Comparison of ENCODE assay signal across 29 mouse cellular contexts in genomic region chr10:87046469-87046868, GRCm38 (mm10). TPM values are rescaled to one million over a fixed set of nuclear protein-coding genes. Genes with fewer than 3 reads are reported as not detected.
A peak's percentile ranks its signal among the peaks of the same experiment; 100 is the strongest.
DNase-seq lines count a peak whose midpoint lies in the region; ATAC-seq and TF ChIP-seq lines count a peak whose summit lies in the region.
"Had no signal": no experiment of that assay in that cellular context is flagged by ENCODE, and none has a peak within 500 bp of the region (broad histone marks: within the 10 kb centered on the region; RNA-seq: fewer than 3 reads in every experiment).

No protein-coding gene starts in this region.

- no peak overlapping the region for H3K4me3 ChIP-seq in heart, embryonic 12.5 days
- no peak overlapping the region for H3K4me3 ChIP-seq in neural tube, embryonic 11.5 days (ENCODE audit: low read depth, low read length)
- H3K4me3 ChIP-seq in forebrain, postnatal 0 days (ENCODE audit: low read depth, low read length) = no peak overlapping the region
- H3K4me3 ChIP-seq in lung, postnatal 0 days (ENCODE audit: low read depth, low read length) = no peak overlapping the region
- H3K4me3 ChIP-seq: embryonic facial prominence, embryonic 15.5 days; heart, embryonic 13.5 days; limb, embryonic 13.5 days; liver, embryonic 13.5 days; lung, embryonic 15.5 days; neural tube, embryonic 15.5 days; stomach, embryonic 15.5 days had no signal

- no peaks in the 10 kb centered on the region for H3K36me3 ChIP-seq in heart, embryonic 12.5 days
- H3K36me3 ChIP-seq in neural tube, embryonic 11.5 days (ENCODE audit: control insufficient read depth, insufficient read depth, low read length) = no peaks in the 10 kb centered on the region
- H3K36me3 ChIP-seq in forebrain, postnatal 0 days (ENCODE audit: insufficient read depth) = no peaks in the 10 kb centered on the region
- no peaks in the 10 kb centered on the region for H3K36me3 ChIP-seq in lung, postnatal 0 days (ENCODE audit: insufficient read depth, low read length)
- H3K36me3 ChIP-seq: embryonic facial prominence, embryonic 15.5 days; heart, embryonic 13.5 days; limb, embryonic 13.5 days; liver, embryonic 13.5 days; lung, embryonic 15.5 days; neural tube, embryonic 15.5 days; stomach, embryonic 15.5 days had no signal

- peak; percentile 48 for DNase-seq in heart, adult 11 months
- DNase-seq in neural tube, embryonic 11.5 days (ENCODE audit: low spot score) = peak; percentile 19
- no peak for DNase-seq in neural tube, embryonic 10.5 days (ENCODE audit: extremely low spot score, low spot score)
- no peak for DNase-seq in forebrain, postnatal 0 days
- no peak for DNase-seq in thymus, postnatal 25 days
- no peak for DNase-seq in lung, postnatal 0 days (ENCODE audit: low spot score)
- DNase-seq in lung, postnatal 10 days = no peak
- DNase-seq: adrenal gland, adult 2 months; cerebellum, adult 9-11 months; gastrocnemius, postnatal 36 days; kidney, adult 18-20 months; liver, embryonic 13.5 days; right cerebral cortex, postnatal 14 days; thymus, adult 18-20 months had no signal

- H3K27me3 ChIP-seq in heart, embryonic 12.5 days (replicated peaks) = peaks cover 22% of the 10 kb centered on the region
- no peaks in the 10 kb centered on the region for H3K27me3 ChIP-seq in neural tube, embryonic 11.5 days (ENCODE audit: control insufficient read depth, insufficient read depth, low read length)
- H3K27me3 ChIP-seq in forebrain, postnatal 0 days (ENCODE audit: insufficient read depth, low read length) = no peaks in the 10 kb centered on the region
- no peaks in the 10 kb centered on the region for H3K27me3 ChIP-seq in lung, postnatal 0 days (replicated peaks; ENCODE audit: insufficient read depth, low read length)
- H3K27me3 ChIP-seq: embryonic facial prominence, embryonic 15.5 days; liver, embryonic 13.5 days; lung, embryonic 15.5 days; neural tube, embryonic 15.5 days; stomach, embryonic 15.5 days had no signal

- H3K27ac ChIP-seq in heart, embryonic 12.5 days (ENCODE audit: poor library complexity, severe bottlenecking) = no peak overlapping the region
- H3K27ac ChIP-seq in neural tube, embryonic 11.5 days (ENCODE audit: low read depth, low read length) = no peak overlapping the region
- H3K27ac ChIP-seq in forebrain, postnatal 0 days (ENCODE audit: low read depth, low read length) = no peak overlapping the region
- H3K27ac ChIP-seq in lung, postnatal 0 days (ENCODE audit: low read length) = no peak overlapping the region
- H3K27ac ChIP-seq: embryonic facial prominence, embryonic 15.5 days; hindbrain, postnatal 0 days; kidney, postnatal 0 days; limb, embryonic 13.5 days; liver, embryonic 13.5 days; lung, embryonic 15.5 days; neural tube, embryonic 15.5 days; stomach, embryonic 15.5 days had no signal

- no peak overlapping the region for H3K9ac ChIP-seq in heart, embryonic 12.5 days
- H3K9ac ChIP-seq in neural tube, embryonic 11.5 days (ENCODE audit: low read length) = no peak overlapping the region
- H3K9ac ChIP-seq in forebrain, postnatal 0 days = no peak overlapping the region
- no peak overlapping the region for H3K9ac ChIP-seq in lung, postnatal 0 days (replicated peaks; ENCODE audit: low read depth)
- H3K9ac ChIP-seq: embryonic facial prominence, embryonic 15.5 days; heart, embryonic 13.5 days; limb, embryonic 13.5 days; liver, embryonic 13.5 days; lung, embryonic 15.5 days; neural tube, embryonic 15.5 days; stomach, embryonic 15.5 days had no signal

- no peak overlapping the region for H3K4me2 ChIP-seq in heart, embryonic 12.5 days
- no peak overlapping the region for H3K4me2 ChIP-seq in neural tube, embryonic 11.5 days (ENCODE audit: low read depth)
- no peak overlapping the region for H3K4me2 ChIP-seq in forebrain, postnatal 0 days (ENCODE audit: low read depth)
- no peak overlapping the region for H3K4me2 ChIP-seq in lung, postnatal 0 days (replicated peaks; ENCODE audit: low read depth, low read length)
- H3K4me2 ChIP-seq: embryonic facial prominence, embryonic 15.5 days; heart, embryonic 13.5 days; limb, embryonic 13.5 days; liver, embryonic 13.5 days; lung, embryonic 15.5 days; neural tube, embryonic 15.5 days; stomach, embryonic 15.5 days had no signal

- ATAC-seq in heart, embryonic 12.5 days (ENCODE audit: insufficient number of reproducible peaks, low FRiP score) = no peak
- ATAC-seq in neural tube, embryonic 11.5 days (ENCODE audit: insufficient read depth, low FRiP score, low TSS enrichment) = peak; percentile 65; the same call in 1 of the 2 replicates
- peak; percentile 18; the same call in 1 of the 2 replicates for ATAC-seq in forebrain, postnatal 0 days
- no peak for ATAC-seq in lung, postnatal 0 days
- ATAC-seq: hindbrain, postnatal 0 days had no signal

- H3K9me3 ChIP-seq in heart, embryonic 12.5 days (replicated peaks) = no peaks in the 10 kb centered on the region
- no peaks in the 10 kb centered on the region for H3K9me3 ChIP-seq in neural tube, embryonic 11.5 days (ENCODE audit: control insufficient read depth, low read length)
- no peaks in the 10 kb centered on the region for H3K9me3 ChIP-seq in forebrain, postnatal 0 days (ENCODE audit: low read length)
- no peaks in the 10 kb centered on the region for H3K9me3 ChIP-seq in lung, postnatal 0 days (ENCODE audit: low read length)
- H3K9me3 ChIP-seq: embryonic facial prominence, embryonic 15.5 days; heart, embryonic 13.5 days; limb, embryonic 13.5 days; liver, embryonic 13.5 days; lung, embryonic 15.5 days; neural tube, embryonic 15.5 days; stomach, embryonic 15.5 days had no signal

- WGBS in heart, embryonic 12.5 days = 34% methylated on average over 6 of the region's 6 CpGs
- WGBS in neural tube, embryonic 11.5 days = 15% methylated on average over 6 of the region's 6 CpGs
- 10% methylated on average over 6 of the region's 6 CpGs for WGBS in forebrain, postnatal 0 days
- 48% methylated on average over 6 of the region's 6 CpGs for WGBS in lung, postnatal 0 days

- TF ChIP-seq CTCF in forebrain, postnatal 0 days (IDR thresholded peaks at IDR 0.05; ENCODE audit: low read depth) = no peak
- TF ChIP-seq CTCF in lung, postnatal 0 days (IDR thresholded peaks at IDR 0.05) = no peak

- H3K4me1 ChIP-seq in heart, embryonic 12.5 days (replicated peaks) = peaks cover 13% of the 10 kb centered on the region; the same call in 1 of the 2 replicates
- H3K4me1 ChIP-seq in neural tube, embryonic 11.5 days (ENCODE audit: control insufficient read depth, insufficient read depth, low read length) = no peaks in the 10 kb centered on the region
- H3K4me1 ChIP-seq in forebrain, postnatal 0 days (ENCODE audit: insufficient read depth) = no peaks in the 10 kb centered on the region
- H3K4me1 ChIP-seq in lung, postnatal 0 days (ENCODE audit: insufficient read depth, low read depth, low read length) = no peaks in the 10 kb centered on the region
- H3K4me1 ChIP-seq: embryonic facial prominence, embryonic 15.5 days; limb, embryonic 13.5 days; liver, embryonic 13.5 days; lung, embryonic 15.5 days; neural tube, embryonic 15.5 days; stomach, embryonic 15.5 days had no signal

- no peak for TF ChIP-seq EP300 in lung, postnatal 0 days (IDR thresholded peaks at IDR 0.05)

RNA-seq across cellular contexts. Expression of gene 1700113H08Rik, which starts 11.4 kb away (rescaled TPM):
- not detected in 2 replicates for polyA plus RNA-seq in heart, embryonic 12.5 days (2016; fragmentation: Nextera tagmentation; extraction: Ambion mirVana)
- polyA plus RNA-seq in neural tube, embryonic 11.5 days (2014; fragmentation: Nextera tagmentation; extraction: Ambion mirVana) = 0.34 and 0.45 TPM in 2 replicates
- not detected in 2 replicates for total RNA-seq in forebrain, postnatal 0 days (2014; rRNA removed)
- 0.27 and 0.30 TPM in 2 replicates for polyA plus RNA-seq in forebrain, postnatal 0 days (2015; fragmentation: Nextera tagmentation; extraction: Ambion mirVana)
- polyA plus RNA-seq in lung, postnatal 0 days (2015; fragmentation: Nextera tagmentation; extraction: Ambion mirVana) = not detected in 2 replicates
- total RNA-seq: adrenal gland, adult 2 months; heart, postnatal 25 days; layer of hippocampus, adult 18-20 months; layer of hippocampus, postnatal 25 days; left cerebral cortex, postnatal 14 days; MEL had no signal
- polyA plus RNA-seq: adrenal gland, adult 2 months; cortical plate, adult 2 months; embryonic facial prominence, embryonic 15.5 days; heart, embryonic 13.5 days; kidney, postnatal 0 days; limb, embryonic 13.5 days; liver, embryonic 13.5 days; lung, embryonic 15.5 days had no signal

RNA-seq across cellular contexts. Expression of gene Stab2, which starts 38.6 kb away (rescaled TPM):
- polyA plus RNA-seq in heart, embryonic 12.5 days (2016; fragmentation: Nextera tagmentation; extraction: Ambion mirVana) = 0.42 and 0.84 TPM in 2 replicates
- 0.22 and 0.41 TPM in 2 replicates for polyA plus RNA-seq in neural tube, embryonic 11.5 days (2014; fragmentation: Nextera tagmentation; extraction: Ambion mirVana)
- 0.19 and 0.31 TPM in 2 replicates for total RNA-seq in forebrain, postnatal 0 days (2014; rRNA removed)
- 0.04 and 0.08 TPM in 2 replicates for polyA plus RNA-seq in forebrain, postnatal 0 days (2015; fragmentation: Nextera tagmentation; extraction: Ambion mirVana)
- polyA plus RNA-seq in lung, postnatal 0 days (2015; fragmentation: Nextera tagmentation; extraction: Ambion mirVana) = 0.11 and 0.24 TPM in 2 replicates

Comparison
In these comparisons a context has a peak if more than half of its experiments do, and no peak if none do; other contexts are left out.
1. DNase-seq: peak in heart, adult 11 months (single experiment) and neural tube, embryonic 11.5 days (single experiment); none in neural tube, embryonic 10.5 days (single experiment), forebrain, postnatal 0 days (single experiment), thymus, postnatal 25 days (single experiment), lung, postnatal 0 days (single experiment) and lung, postnatal 10 days (single experiment).
2. ATAC-seq: peak in neural tube, embryonic 11.5 days (single experiment) and forebrain, postnatal 0 days (single experiment); none in heart, embryonic 12.5 days (single experiment) and lung, postnatal 0 days (single experiment).